Comparison of ENCODE assay signal across 7 mouse cellular contexts in the genomic region with DNA sequence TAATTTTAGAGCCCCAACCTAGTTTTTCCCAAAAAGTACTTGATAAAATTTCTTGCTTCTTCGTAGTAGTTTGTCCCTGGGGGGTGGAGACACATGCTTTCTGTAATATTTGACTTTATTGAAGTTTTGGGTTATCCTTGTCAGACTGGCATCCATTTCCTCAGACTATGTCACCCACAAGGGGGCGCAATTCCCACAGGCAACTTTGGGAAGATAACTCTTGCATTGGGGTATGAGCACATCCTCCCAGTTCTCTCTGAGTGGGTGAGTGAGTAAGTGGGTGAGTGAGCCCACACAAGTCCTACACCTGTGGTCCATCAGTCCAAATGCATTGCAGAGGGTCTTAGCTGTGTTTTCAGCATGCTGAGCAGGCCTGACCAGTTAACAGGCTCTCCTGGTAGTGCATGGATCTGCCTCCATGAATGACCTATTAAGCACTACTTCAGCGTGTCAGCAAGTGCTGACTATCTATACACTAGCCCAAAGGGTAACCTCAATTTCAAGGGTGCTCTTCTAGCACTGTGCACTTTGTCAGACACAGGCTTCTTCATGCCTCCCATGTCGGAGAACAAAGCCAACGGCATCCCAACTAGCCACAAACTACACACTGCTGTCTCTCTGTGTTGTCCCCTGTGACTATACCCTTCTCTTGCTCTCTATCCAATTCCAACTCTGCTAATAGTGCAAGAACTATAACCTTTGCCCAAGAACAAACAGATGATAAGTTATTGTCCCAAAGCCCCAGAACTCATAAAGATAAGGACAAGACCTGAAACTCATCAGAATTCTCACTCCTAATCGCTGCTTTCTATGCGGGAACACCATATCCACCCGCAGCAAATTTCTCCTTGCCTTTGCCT.
A peak's percentile ranks its signal among the peaks of the same experiment; 100 is the strongest.
DNase-seq lines count a peak whose midpoint lies in the region; TF ChIP-seq lines count a peak whose summit lies in the region.

No protein-coding gene starts in this region.

- H3K27ac ChIP-seq in left cerebral cortex, adult 2 months, result no peak overlapping the region

- intact Hi-C loops in left cerebral cortex, adult 2 months (cut with DNase I), result no loop called here
- intact Hi-C loops in left cerebral cortex, postnatal 36 days (cut with DNase I), result no loop called here

- DNase-seq in left cerebral cortex, adult 2 months (ENCODE audit: extremely low spot score in 1 of 2, low spot score in 2 of 2), result peak; percentile 25 to 46
- DNase-seq in left cerebral cortex, postnatal 36 days (ENCODE audit: low spot score in 2 of 2), result no peak
- peak; percentile 32 for DNase-seq in ES-CJ7 (ENCODE audit: low read depth, low spot score)
- peak; percentile 55 to 87 for DNase-seq in adrenal gland, adult (ENCODE audit: inconsistent age in 2 of 2, low spot score in 1 of 2)
- peak; percentile 14 for DNase-seq in fibroblast of lung, adult 2 months (ENCODE audit: low read depth)
- peak; percentile 42 to 47 for DNase-seq in layer of hippocampus, postnatal 10 days (ENCODE audit: low spot score in 2 of 2)
- peak; percentile 10 for DNase-seq in thymus, postnatal 25 days

- no peak overlapping the region for H3K4me3 ChIP-seq in left cerebral cortex, adult 2 months

- TF ChIP-seq CTCF in left cerebral cortex, adult 2 months (IDR thresholded peaks at IDR 0.05), result peak; percentile 68

Comparison
In these comparisons a context has a peak if more than half of its experiments do, and no peak if none do; other contexts are left out.
1. DNase-seq: peak in left cerebral cortex, adult 2 months (2 of 2), ES-CJ7 (single experiment), adrenal gland, adult (2 of 2), fibroblast of lung, adult 2 months (single experiment), layer of hippocampus, postnatal 10 days (2 of 2) and thymus, postnatal 25 days (single experiment); none in left cerebral cortex, postnatal 36 days (0 of 2).